ENCODE assay signal across 7 mouse cellular contexts in genomic region chr3:135437758-135438495, GRCm38 (mm10). TPM values are rescaled to one million over a fixed set of nuclear protein-coding genes. Genes with fewer than 3 reads are reported as not detected.
DNase-seq lines count a peak whose midpoint lies in the region; ATAC-seq lines count a peak whose summit lies in the region.

Ube2d3 (plus strand) TSS chr3:135438149.

- peak within 1 kb of the TSS; percentile 65 for H3K4me2 ChIP-seq in intestine, embryonic 16.5 days (ENCODE audit: low read depth, low read length)
- H3K4me2 ChIP-seq in midbrain, embryonic 11.5 days: peak within 1 kb of the TSS; percentile 83

- no peaks in the 10 kb centered on the region for H3K27me3 ChIP-seq in intestine, embryonic 16.5 days (replicated peaks; ENCODE audit: control insufficient read depth, insufficient read depth, low read length)
- no peaks in the 10 kb centered on the region for H3K27me3 ChIP-seq in midbrain, embryonic 11.5 days (ENCODE audit: control insufficient read depth, insufficient read depth, low read length)

- H3K36me3 ChIP-seq in intestine, embryonic 16.5 days (ENCODE audit: control insufficient read depth, insufficient read depth, low read length): no peaks in the 10 kb centered on the region
- no peaks in the 10 kb centered on the region for H3K36me3 ChIP-seq in midbrain, embryonic 11.5 days (ENCODE audit: control insufficient read depth, insufficient read depth, low read length)

- under 1% methylated on average over 53 of the region's 56 CpGs for WGBS in intestine, embryonic 16.5 days
- under 1% methylated on average over 56 of the region's 56 CpGs for WGBS in midbrain, embryonic 11.5 days

- DNase-seq in adrenal gland, adult 8-10 months: peak; percentile 99
- DNase-seq in embryo, embryonic 9.5 days (ENCODE audit: extremely low spot score): peak; percentile 100
- peak; percentile 98 for DNase-seq in gastrocnemius, postnatal 4 days (ENCODE audit: low spot score in 2 of 2)
- peak; percentile 99 for DNase-seq in left cerebral cortex, postnatal 36 days (ENCODE audit: low spot score in 2 of 2)
- DNase-seq in midbrain, embryonic 11.5 days (ENCODE audit: low spot score, missing footprints): peak; percentile 100
- DNase-seq in skeletal muscle tissue, adult 2 months (ENCODE audit: low read depth, low spot score): peak; percentile 100

- peaks cover 4% of the 10 kb centered on the region; the same call in 1 of the 2 replicates for H3K4me1 ChIP-seq in intestine, embryonic 16.5 days (ENCODE audit: control insufficient read depth, insufficient read depth, low read length)
- peaks cover 16% of the 10 kb centered on the region for H3K4me1 ChIP-seq in midbrain, embryonic 11.5 days (ENCODE audit: control insufficient read depth, insufficient read depth, low read length)

- peak within 1 kb of the TSS; percentile 100 for H3K27ac ChIP-seq in intestine, embryonic 16.5 days (ENCODE audit: low read length)
- H3K27ac ChIP-seq in midbrain, embryonic 11.5 days (ENCODE audit: low read depth, low read length): peak within 1 kb of the TSS; percentile 100

- H3K4me3 ChIP-seq in intestine, embryonic 16.5 days (ENCODE audit: low read length): peak within 1 kb of the TSS; percentile 90
- peak within 1 kb of the TSS; percentile 98 for H3K4me3 ChIP-seq in midbrain, embryonic 11.5 days (ENCODE audit: low read depth, low read length)

- intact Hi-C loops in left cerebral cortex, postnatal 36 days (cut with DNase I): loop anchor here (2.0 to 10.0 kb wide), 2 partner anchors 15 to 277 kb away; partner anchors contain the start of gene Cisd2

- peak; percentile 93 for ATAC-seq in intestine, embryonic 16.5 days
- ATAC-seq in midbrain, embryonic 11.5 days (ENCODE audit: low FRiP score): peak; percentile 93

- no peaks in the 10 kb centered on the region for H3K9me3 ChIP-seq in intestine, embryonic 16.5 days (ENCODE audit: control insufficient read depth, low read length)
- H3K9me3 ChIP-seq in midbrain, embryonic 11.5 days (ENCODE audit: control insufficient read depth, low read length): no peaks in the 10 kb centered on the region

- peak within 1 kb of the TSS; percentile 96 for H3K9ac ChIP-seq in intestine, embryonic 16.5 days (ENCODE audit: low read depth, low read length)
- peak within 1 kb of the TSS; percentile 97 for H3K9ac ChIP-seq in midbrain, embryonic 11.5 days (ENCODE audit: low read length)

RNA-seq across cellular contexts. Expression of gene Ube2d3, which starts in this region (rescaled TPM):
- 100 to 1,000 TPM; 299 to 393 (median 336) TPM for total RNA-seq in adrenal gland, adult 8-10 months (2022)
- total RNA-seq in gastrocnemius, postnatal 4 days (2021): 100 to 1,000 TPM; 313 to 355 TPM
- 497 and 511 TPM in 2 replicates for polyA plus RNA-seq in intestine, embryonic 16.5 days (2015; fragmentation: Nextera tagmentation; extraction: Ambion mirVana)
- 100 to 1,000 TPM; 227 to 231 TPM for total RNA-seq in left cerebral cortex, postnatal 36 days (2021)
- polyA plus RNA-seq in midbrain, embryonic 11.5 days (2014; fragmentation: Nextera tagmentation; extraction: Ambion mirVana): 693 and 733 TPM in 2 replicates

Comparison
In these comparisons a context has a peak if more than half of its experiments do, and no peak if none do; other contexts are left out.
1. Peak in every context shown above with its lines: DNase-seq, ATAC-seq, H3K4me3 ChIP-seq and H3K27ac ChIP-seq.